Mouse (Mus musculus): ENCODE results near the gene Prrt1.

The Prrt1 gene

GRCm38 (mm10) chr17:34629221-34629751, at the start of gene Prrt1:
Gene Prrt1 (plus strand): TSS chr17:34629533.
- DNase-seq (ENCODE audit: low spot score) = no peak

DNA sequence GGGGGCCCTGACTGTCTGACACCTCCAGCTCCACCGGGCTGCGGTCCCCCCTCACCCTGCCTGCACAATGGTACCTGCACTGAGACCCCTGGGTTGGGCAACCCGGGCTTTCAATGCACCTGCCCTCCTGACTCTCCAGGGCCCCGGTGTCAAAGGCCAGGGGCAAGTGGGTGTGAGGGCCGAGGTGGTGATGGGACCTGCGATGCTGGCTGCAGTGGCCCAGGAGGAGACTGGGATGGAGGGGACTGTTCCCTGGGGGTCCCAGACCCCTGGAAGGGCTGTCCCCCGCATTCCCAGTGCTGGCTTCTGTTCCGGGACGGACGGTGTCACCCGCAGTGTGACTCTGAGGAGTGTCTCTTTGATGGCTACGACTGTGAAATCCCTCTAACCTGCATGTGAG, 46.8 kb upstream of the Prrt1 start:
- DNase-seq (ENCODE audit: low spot score) = no peak

DNA sequence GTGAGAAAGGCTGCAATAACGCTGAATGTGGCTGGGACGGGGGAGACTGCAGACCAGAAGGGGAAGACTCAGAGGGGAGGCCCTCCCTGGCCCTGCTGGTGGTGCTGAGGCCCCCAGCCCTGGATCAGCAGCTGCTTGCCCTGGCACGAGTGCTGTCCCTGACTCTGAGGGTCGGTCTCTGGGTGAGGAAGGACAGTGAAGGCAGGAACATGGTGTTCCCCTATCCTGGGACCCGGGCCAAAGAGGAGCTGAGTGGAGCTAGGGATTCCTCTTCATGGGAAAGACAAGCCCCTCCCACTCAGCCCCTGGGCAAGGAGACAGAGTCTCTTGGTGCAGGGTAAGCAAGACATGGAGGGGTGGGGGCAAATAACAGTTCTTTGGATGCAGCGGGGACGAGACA, 45.9 kb upstream of the Prrt1 start:
- no peak for DNase-seq (ENCODE audit: low spot score)

DNA sequence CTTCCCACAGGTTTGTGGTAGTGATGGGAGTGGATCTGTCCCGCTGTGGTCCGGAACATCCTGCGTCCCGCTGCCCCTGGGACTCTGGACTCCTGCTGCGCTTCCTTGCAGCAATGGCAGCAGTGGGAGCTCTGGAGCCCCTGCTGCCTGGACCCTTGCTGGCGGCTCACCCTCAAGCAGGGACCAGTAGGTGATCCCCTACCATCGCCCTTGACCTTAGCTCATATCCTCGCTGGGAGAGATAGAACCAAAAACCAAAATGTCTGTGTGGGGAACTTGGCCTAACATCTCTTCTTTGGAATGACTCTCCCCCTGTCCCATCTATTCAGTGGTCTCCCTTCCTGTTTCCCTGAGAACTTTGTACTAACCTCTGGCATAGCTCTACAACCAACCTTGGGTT, 45.5 kb upstream of the Prrt1 start:
- DNase-seq (ENCODE audit: low spot score) = no peak

GRCm38 (mm10) chr17:34585121-34585520, 44.2 kb upstream of the Prrt1 start:
- DNase-seq (ENCODE audit: low spot score) = no peak

DNA sequence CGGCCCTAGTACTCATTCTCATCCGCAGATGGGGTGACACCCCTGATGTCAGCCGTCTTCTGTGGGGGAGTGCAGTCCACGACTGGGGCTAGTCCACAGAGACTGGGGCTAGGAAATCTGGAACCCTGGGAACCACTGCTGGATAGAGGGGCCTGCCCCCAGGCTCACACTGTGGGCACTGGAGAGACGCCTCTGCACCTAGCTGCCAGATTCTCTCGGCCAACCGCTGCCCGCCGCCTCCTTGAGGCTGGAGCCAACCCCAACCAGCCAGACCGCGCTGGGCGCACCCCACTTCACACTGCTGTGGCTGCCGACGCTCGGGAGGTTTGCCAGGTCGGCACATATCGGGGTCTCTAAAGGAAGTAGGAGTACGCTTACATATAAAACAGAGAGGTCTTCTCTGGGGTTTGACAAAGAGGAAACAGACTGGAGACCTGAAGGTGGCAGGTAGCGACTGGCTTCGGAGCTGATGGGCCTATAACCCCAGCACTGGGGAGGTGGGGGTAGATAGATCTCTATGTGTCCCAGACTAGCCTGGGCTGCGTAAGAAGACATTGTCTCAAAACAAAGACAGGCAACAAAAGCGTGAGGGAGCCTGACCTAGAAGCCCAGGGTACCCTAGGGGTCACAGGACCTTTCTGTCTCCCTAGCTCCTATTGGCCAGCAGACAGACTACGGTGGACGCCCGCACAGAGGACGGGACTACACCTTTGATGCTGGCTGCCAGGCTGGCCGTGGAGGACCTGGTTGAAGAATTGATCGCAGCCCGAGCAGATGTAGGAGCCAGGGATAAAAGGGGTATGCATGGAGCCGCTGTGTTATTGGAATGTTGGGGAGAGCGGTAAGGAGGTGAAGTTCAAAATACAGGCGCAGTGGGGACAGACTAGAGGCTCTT, 43.2 kb upstream of the Prrt1 start:
- peak; percentile 66 for DNase-seq (ENCODE audit: low spot score)

GRCm38 (mm10) chr17:34586796-34587422, 42.4 kb upstream of the Prrt1 start:
- peak; percentile 93 for DNase-seq (ENCODE audit: low spot score)

- peak; percentile 95 for DNase-seq (ENCODE audit: low spot score)
These were observed 41.9 kb upstream of the Prrt1 start for GRCm38 (mm10) chr17:34587423-34587811.

DNA sequence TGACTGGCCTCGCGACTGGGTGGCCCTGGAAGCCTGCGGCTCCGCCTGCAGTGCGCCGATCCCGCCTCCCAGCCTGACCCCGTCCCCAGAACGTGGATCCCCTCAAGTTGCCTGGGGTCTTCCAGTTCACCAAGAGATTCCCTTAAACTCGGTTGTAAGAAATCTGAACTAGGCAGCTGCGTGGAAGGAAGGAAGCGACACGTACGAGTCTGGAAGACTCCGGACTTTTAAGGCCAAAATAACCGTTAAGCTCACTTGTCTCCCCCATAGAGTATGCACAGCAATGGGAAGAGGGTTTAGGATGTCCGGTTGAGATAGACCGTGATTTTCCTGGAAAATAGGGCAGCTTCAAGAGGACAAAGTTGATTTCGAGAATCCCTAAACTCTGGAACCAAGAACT, 41.5 kb upstream of the Prrt1 start:
- DNase-seq (ENCODE audit: low spot score) = no peak

- no peak for DNase-seq (ENCODE audit: low spot score)
These were observed 40.6 kb upstream of the Prrt1 start for GRCm38 (mm10) chr17:34588767-34589166.

DNA sequence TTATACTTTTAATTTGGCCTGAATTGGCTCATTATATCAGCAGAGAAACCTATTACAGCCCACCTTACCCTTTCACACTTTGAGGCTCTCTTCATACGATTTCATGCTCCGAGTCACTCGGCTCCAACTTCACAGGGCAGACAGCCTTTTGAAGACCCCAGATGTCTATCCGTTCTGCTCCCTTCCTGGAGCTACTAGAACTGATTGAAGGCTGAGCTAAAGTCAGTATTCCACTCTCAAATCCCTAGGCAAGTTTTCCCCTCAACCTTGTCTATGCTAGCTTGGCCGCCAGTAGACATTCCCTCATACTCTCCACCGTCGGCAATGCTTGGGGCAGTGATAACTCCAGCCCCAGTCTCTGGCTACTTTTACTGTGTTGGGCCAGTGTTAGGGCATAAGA, 40.1 kb upstream of the Prrt1 start:
- DNase-seq (ENCODE audit: low spot score) = no peak

DNA sequence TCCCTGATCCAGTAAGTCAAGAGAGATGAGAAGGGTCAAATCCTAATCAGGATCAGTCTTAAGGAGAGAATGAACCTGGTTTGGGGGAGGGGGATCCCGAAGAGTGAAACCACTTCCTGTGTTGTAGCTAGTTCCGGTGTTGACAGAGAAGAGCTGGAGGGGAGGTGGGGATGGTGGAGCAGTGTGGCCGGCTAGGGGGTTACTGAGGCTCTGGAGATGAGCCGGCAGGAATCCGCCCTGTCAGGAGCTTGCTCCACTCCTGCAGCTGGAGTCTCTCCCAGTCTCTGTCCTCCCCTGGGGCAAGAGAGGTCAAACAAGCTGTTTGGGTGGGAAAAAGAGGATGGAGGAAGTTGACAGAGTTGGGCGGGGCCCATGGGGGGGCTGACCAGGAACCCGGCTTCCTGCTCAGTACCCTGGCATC, 39.6 kb upstream of the Prrt1 start, which contains the start of gene Gpsm3:
Gene Gpsm3 (plus strand): TSS at position 126 of the 421 bp plus-strand sequence.
- peak; percentile 42 for DNase-seq (ENCODE audit: low spot score)

GRCm38 (mm10) chr17:34590154-34590987, 39.0 kb upstream of the Prrt1 start:
- DNase-seq (ENCODE audit: low spot score) = no peak

- peak; percentile 88 for DNase-seq (ENCODE audit: low spot score)
These were observed 38.0 kb upstream of the Prrt1 start, which contains the start of gene Pbx2 for GRCm38 (mm10) chr17:34591029-34591993. Gene Pbx2 (plus strand): TSS chr17:34591266.

GRCm38 (mm10) chr17:34591994-34592375, 37.3 kb upstream of the Prrt1 start:
- no peak for DNase-seq (ENCODE audit: low spot score)

- DNase-seq (ENCODE audit: low spot score) = peak; percentile 59
These were observed 36.5 kb upstream of the Prrt1 start for GRCm38 (mm10) chr17:34592581-34593549.

DNA sequence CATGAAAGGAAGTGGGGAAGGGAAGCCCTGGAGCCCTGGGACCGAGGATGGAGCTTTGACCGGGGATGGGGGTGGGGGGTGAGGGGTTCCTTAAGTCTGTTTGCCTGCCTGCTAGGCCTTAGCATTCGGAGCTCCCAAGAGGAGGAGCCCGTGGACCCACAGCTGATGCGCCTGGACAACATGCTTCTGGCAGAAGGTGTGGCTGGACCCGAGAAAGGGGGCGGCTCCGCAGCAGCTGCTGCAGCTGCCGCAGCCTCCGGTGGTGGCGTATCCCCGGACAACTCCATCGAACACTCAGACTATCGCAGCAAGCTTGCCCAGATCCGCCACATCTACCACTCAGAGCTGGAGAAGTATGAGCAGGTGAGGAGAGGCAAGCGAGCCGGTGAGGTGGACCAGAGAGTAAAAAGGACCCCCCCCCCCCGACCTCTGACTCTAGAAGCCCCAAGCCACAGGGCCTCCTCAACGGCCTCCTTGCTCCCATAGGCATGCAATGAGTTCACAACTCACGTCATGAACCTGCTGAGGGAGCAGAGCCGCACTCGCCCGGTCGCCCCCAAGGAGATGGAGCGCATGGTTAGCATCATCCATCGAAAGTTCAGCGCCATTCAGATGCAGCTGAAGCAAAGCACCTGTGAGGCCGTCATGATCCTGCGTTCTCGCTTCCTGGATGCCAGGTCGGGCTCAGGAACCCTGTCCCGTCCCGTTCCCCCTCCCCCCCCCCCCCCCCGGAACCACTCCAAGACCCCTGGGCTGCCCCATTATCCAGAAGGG, 35.4 kb upstream of the Prrt1 start:
- peak; percentile 49 for DNase-seq (ENCODE audit: low spot score)

DNA sequence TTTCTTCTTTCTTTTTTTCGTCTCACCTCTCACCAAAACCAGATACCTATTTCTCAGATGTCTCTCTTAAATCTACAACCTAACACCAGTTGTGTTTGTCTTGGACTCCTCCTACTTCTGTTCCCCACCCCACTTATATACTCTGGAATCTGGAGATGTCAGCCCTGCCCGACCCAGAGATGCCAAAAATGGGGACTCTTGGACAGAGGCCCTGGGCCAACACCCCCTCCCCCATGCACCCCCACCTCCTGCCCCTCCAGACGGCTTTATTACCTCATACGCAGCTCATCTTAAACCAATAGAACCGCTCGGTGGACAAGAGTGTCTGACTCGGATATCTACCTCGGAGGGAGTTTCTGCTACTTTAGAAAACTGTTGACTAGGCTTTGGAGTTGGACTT, 33.2 kb upstream of the Prrt1 start:
- DNase-seq (ENCODE audit: low spot score) = no peak

DNA sequence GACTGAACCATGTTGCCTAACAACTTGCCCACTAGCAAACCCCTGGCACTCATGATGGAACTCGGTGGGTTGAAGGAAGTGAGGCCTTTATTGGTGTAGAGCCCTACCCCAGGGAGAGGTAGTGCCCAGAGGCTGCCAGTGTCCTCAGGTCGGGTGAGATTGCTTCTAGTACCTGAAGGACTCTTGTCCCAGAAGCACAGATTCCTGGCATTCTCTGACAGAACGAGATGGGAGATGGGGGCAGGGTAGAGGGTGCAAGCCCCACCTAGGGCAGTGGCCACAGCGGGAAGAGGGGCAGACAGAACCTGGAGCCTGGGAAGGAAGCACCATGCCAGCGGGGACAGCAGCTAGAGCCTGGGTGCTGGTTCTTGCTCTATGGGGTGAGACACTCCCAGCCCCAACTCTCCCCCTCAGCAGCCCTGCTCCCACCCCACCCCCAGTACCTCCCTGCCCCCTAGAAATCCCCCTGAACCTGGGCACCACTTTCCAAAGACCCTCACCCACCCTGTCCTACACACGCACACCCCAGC, 31.7 kb upstream of the Prrt1 start, which contains the start of gene Ager:
Gene Ager (plus strand): TSS at position 297 of the 530 bp plus-strand sequence.
- no peak for DNase-seq (ENCODE audit: low spot score)
